ENCODE assay signal across 17 mouse cellular contexts in the genomic region with DNA sequence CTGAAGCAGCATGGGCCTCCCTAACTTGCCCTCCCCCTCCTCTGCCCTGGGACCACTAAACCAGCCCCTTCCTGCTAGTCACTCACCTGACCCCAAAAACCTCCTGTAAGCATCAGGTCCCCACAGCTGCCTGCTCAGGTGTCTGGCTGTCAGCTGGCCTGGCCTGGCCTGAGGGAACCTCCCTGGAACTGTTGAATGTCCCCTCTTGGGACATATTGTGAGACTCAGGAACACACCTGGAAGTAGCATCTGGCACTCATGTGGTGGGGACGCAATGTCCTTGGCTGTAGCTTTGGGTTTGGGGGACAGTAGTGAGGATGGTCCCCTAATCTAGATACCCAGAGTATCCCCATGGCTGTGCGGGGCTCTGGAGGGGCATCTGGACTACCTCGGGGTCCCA. TPM values are rescaled to one million over a fixed set of nuclear protein-coding genes. Genes with fewer than 3 reads are reported as not detected.
A peak's percentile ranks its signal among the peaks of the same experiment; 100 is the strongest.
DNase-seq lines count a peak whose midpoint lies in the region; TF ChIP-seq lines count a peak whose summit lies in the region.
"Had no signal": no experiment of that assay in that cellular context is flagged by ENCODE, and none has a peak within 500 bp of the region (broad histone marks: within the 10 kb centered on the region; RNA-seq: fewer than 3 reads in every experiment).

No protein-coding gene starts in this region.

- H3K4me3 ChIP-seq in heart, adult 2 months = no peak overlapping the region
- no peak overlapping the region for H3K4me3 ChIP-seq in left cerebral cortex, adult 2 months
- H3K4me3 ChIP-seq in cortical plate, adult 2 months (ENCODE audit: insufficient read depth, low read length) = no peak overlapping the region
- H3K4me3 ChIP-seq in macrophage (ENCODE audit: inconsistent target) = no peak overlapping the region
- H3K4me3 ChIP-seq: embryonic facial prominence, embryonic 15.5 days; forebrain, embryonic 12.5 days; intestine, embryonic 15.5 days; limb, embryonic 12.5 days had no signal

- TF ChIP-seq CTCF in heart, adult 2 months (IDR thresholded peaks at IDR 0.05) = no peak
- no peak for TF ChIP-seq CTCF in left cerebral cortex, adult 2 months (IDR thresholded peaks at IDR 0.05)
- TF ChIP-seq CTCF in cortical plate, adult 2 months (IDR thresholded peaks at IDR 0.05; ENCODE audit: extremely low read depth, insufficient read depth, low read length) = no peak

- peaks cover 5% of the 10 kb centered on the region for H3K4me1 ChIP-seq in heart, adult 2 months (ENCODE audit: control insufficient read depth, insufficient read depth, low read length)
- H3K4me1 ChIP-seq in cortical plate, adult 2 months (ENCODE audit: control insufficient read depth, insufficient read depth, low read length) = peaks cover 2% of the 10 kb centered on the region; the same call in 1 of the 2 replicates

- 0 out of 2 replicates have a peak, but pooled peaks have one; percentile 33 for TF ChIP-seq POLR2A in heart, adult 2 months (IDR thresholded peaks at IDR 0.05; ENCODE audit: insufficient read depth, low read depth, low read length)
- TF ChIP-seq POLR2A in cortical plate, adult 2 months (IDR thresholded peaks at IDR 0.05; ENCODE audit: extremely low read depth, insufficient read depth, low read length) = no peak

- no peaks in the 10 kb centered on the region for H3K36me3 ChIP-seq in heart, adult 2 months (ENCODE audit: control insufficient read depth, insufficient read depth, low read length)
- peaks cover 18% of the 10 kb centered on the region; the same call in 1 of the 2 replicates for H3K36me3 ChIP-seq in macrophage (ENCODE audit: inconsistent target)
- H3K36me3 ChIP-seq: forebrain, embryonic 12.5 days had no signal

- H3K9ac ChIP-seq in heart, adult 2 months (ENCODE audit: low read depth, low read length) = peak overlapping the region; percentile 24; the same call in 1 of the 2 replicates
- H3K9ac ChIP-seq: embryonic facial prominence, embryonic 15.5 days; forebrain, embryonic 12.5 days; hindbrain, embryonic 14.5 days; intestine, embryonic 15.5 days; limb, embryonic 12.5 days; lung, embryonic 14.5 days had no signal

- TF ChIP-seq EP300 in heart, adult 2 months (IDR thresholded peaks at IDR 0.05; ENCODE audit: insufficient read depth, low read depth, low read length) = peak; percentile 79; the same call in 1 of the 2 replicates

- peak overlapping the region; percentile 77 for H3K27ac ChIP-seq in heart, adult 2 months
- H3K27ac ChIP-seq in left cerebral cortex, adult 2 months = peak overlapping the region; percentile 55
- peak overlapping the region; percentile 85 for H3K27ac ChIP-seq in cortical plate, adult 2 months (ENCODE audit: insufficient read depth, low read length)
- peak overlapping the region; percentile 94 for H3K27ac ChIP-seq in macrophage
- H3K27ac ChIP-seq: embryonic facial prominence, embryonic 15.5 days; forebrain, embryonic 12.5 days; hindbrain, embryonic 14.5 days; intestine, embryonic 15.5 days; limb, embryonic 12.5 days had no signal

- no peaks in the 10 kb centered on the region for H3K79me2 ChIP-seq in heart, adult 2 months (replicated peaks; ENCODE audit: control insufficient read depth, insufficient read depth, low read length)
- H3K79me2 ChIP-seq in macrophage (ENCODE audit: inconsistent target) = peaks cover 12% of the 10 kb centered on the region

- intact Hi-C loops in heart, adult 2 months (cut with DNase I) = no loop called here
- intact Hi-C loops in left cerebral cortex, adult 2 months (cut with DNase I) = no loop called here
- intact Hi-C loops in left cerebral cortex, postnatal 25 days (cut with DNase I) = no loop called here

- no peak for DNase-seq in heart, adult 2 months
- DNase-seq in heart, adult 8-10 months (ENCODE audit: low spot score) = no peak
- DNase-seq in left cerebral cortex, adult 2 months (ENCODE audit: extremely low spot score in 1 of 2, low spot score in 2 of 2) = no peak
- DNase-seq in left cerebral cortex, postnatal 25 days (ENCODE audit: low spot score in 2 of 2) = no peak
- DNase-seq in kidney, postnatal 4 days = no peak
- DNase-seq: embryo, embryonic 11 days; retina, postnatal 1 day; thymus, adult 2 months had no signal

- whole genome bisulfite sequencing in heart, adult 2 months = 83% methylated on average over 3 of the region's 3 CpGs
- WGBS in macrophage (ENCODE audit: missing documents) = 90% methylated on average over 3 of the region's 3 CpGs

- H3K27me3 ChIP-seq in heart, adult 2 months (ENCODE audit: control insufficient read depth, insufficient read depth, low read length) = no peaks in the 10 kb centered on the region
- H3K27me3 ChIP-seq: embryonic facial prominence, embryonic 15.5 days; intestine, embryonic 15.5 days; limb, embryonic 12.5 days had no signal

RNA-seq across cellular contexts. Expression of a gene that starts 5.4 kb away (rescaled TPM):
- 10 to 100 TPM in 1 of 2 experiments, 1 to 10 TPM in 1; 8.9 to 18.6 TPM for total RNA-seq in heart, adult 2 months (2021)
- 15.2 and 36.2 TPM in 2 replicates for polyA plus RNA-seq in heart, adult 2 months (2012; rRNA removed)
- 10 to 100 TPM in 3 of 4 experiments, 1 to 10 TPM in 1; 7.9 to 23.0 (median 13.6) TPM for total RNA-seq in heart, adult 8-10 months (2022)
- 10 to 100 TPM; 19.5 to 20.7 TPM for total RNA-seq in left cerebral cortex, adult 2 months (2021)
- total RNA-seq in left cerebral cortex, postnatal 25 days (2021) = 10 to 100 TPM in 1 of 2 experiments, 1 to 10 TPM in 1; 9.5 to 12.2 TPM
- polyA plus RNA-seq in cortical plate, adult 2 months (2012; rRNA removed) = 31.4 and 35.1 TPM in 2 replicates
- 100 to 1,000 TPM in 2 of 26 experiments, 10 to 100 TPM in 24; 15.4 to 123 (median 72.6) TPM for total RNA-seq in macrophage (2018; cell fraction: chromatin; rRNA removed)
- 10 to 100 TPM in 15 of 26 experiments, 1 to 10 TPM in 11; 2.6 to 19.5 (median 12.0) TPM for total RNA-seq in macrophage (2018; cell fraction: cytosol; rRNA removed)
- total RNA-seq in macrophage (2018; cell fraction: nucleus; rRNA removed) = 10 to 100 TPM; 10.7 to 98.5 (median 44.3) TPM
- polyA plus RNA-seq in macrophage (2018) = 8.1 to 21.9 TPM (median 12.1 TPM) in 3 replicates

RNA-seq across cellular contexts. Expression of a gene that starts 25.8 kb away (rescaled TPM):
- total RNA-seq in heart, adult 2 months (2021) = not detected
- 0.15 and 0.16 TPM in 2 replicates for polyA plus RNA-seq in heart, adult 2 months (2012; rRNA removed)
- under 1 TPM in 2 of 4 experiments, not detected in 2; 0.16 to 0.49 TPM for total RNA-seq in heart, adult 8-10 months (2022)
- total RNA-seq in left cerebral cortex, adult 2 months (2021) = under 1 TPM; 0.77 to 0.82 TPM
- under 1 TPM; 0.80 to 0.83 TPM for total RNA-seq in left cerebral cortex, postnatal 25 days (2021)
- 1.1 TPM in 2 replicates for polyA plus RNA-seq in cortical plate, adult 2 months (2012; rRNA removed)
- total RNA-seq in macrophage (2018; cell fraction: chromatin; rRNA removed) = 100 to 1,000 TPM in 1 of 26 experiments, 10 to 100 TPM in 10, 1 to 10 TPM in 12, under 1 TPM in 3; 0.47 to 109 (median 5.8) TPM
- 10 to 100 TPM in 13 of 26 experiments, 1 to 10 TPM in 13; 1.1 to 78.6 (median 14.7) TPM for total RNA-seq in macrophage (2018; cell fraction: cytosol; rRNA removed)
- 100 to 1,000 TPM in 9 of 26 experiments, 10 to 100 TPM in 6, 1 to 10 TPM in 11; 3.4 to 198 (median 28.8) TPM for total RNA-seq in macrophage (2018; cell fraction: nucleus; rRNA removed)
- polyA plus RNA-seq in macrophage (2018) = 1.4 to 7.6 TPM (median 1.6 TPM) in 3 replicates
- polyA plus RNA-seq: forebrain, embryonic 12.5 days; hindbrain, embryonic 14.5 days; kidney, embryonic 14.5 days; limb, embryonic 12.5 days had no signal

RNA-seq across cellular contexts. Expression of a gene that starts 29.0 kb away (rescaled TPM):
- 10 to 100 TPM; 12.6 to 14.7 TPM for total RNA-seq in heart, adult 2 months (2021)
- polyA plus RNA-seq in heart, adult 2 months (2012; rRNA removed) = 21.5 and 29.0 TPM in 2 replicates
- total RNA-seq in heart, adult 8-10 months (2022) = 10 to 100 TPM; 12.5 to 14.4 (median 13.2) TPM
- 10 to 100 TPM; 20.0 to 20.4 TPM for total RNA-seq in left cerebral cortex, adult 2 months (2021)
- 10 to 100 TPM; 19.1 to 20.9 TPM for total RNA-seq in left cerebral cortex, postnatal 25 days (2021)
- 30.2 and 36.0 TPM in 2 replicates for polyA plus RNA-seq in cortical plate, adult 2 months (2012; rRNA removed)
- total RNA-seq in macrophage (2018; cell fraction: chromatin; rRNA removed) = 1 to 10 TPM in 15 of 26 experiments, under 1 TPM in 8, not detected in 3; 0.22 to 3.5 (median 1.3) TPM
- 1 to 10 TPM; 1.0 to 3.8 (median 2.1) TPM for total RNA-seq in macrophage (2018; cell fraction: cytosol; rRNA removed)
- total RNA-seq in macrophage (2018; cell fraction: nucleus; rRNA removed) = 1 to 10 TPM in 16 of 26 experiments, under 1 TPM in 10; 0.21 to 2.7 (median 1.2) TPM
- 1.2 to 1.7 TPM (median 1.6 TPM) in 3 replicates for polyA plus RNA-seq in macrophage (2018)

RNA-seq across cellular contexts. Expression of a gene that starts 29.2 kb away (rescaled TPM):
- 1 to 10 TPM; 6.0 to 7.4 TPM for total RNA-seq in heart, adult 2 months (2021)
- polyA plus RNA-seq in heart, adult 2 months (2012; rRNA removed) = 12.7 and 13.9 TPM in 2 replicates
- 1 to 10 TPM; 6.5 to 8.4 (median 7.1) TPM for total RNA-seq in heart, adult 8-10 months (2022)
- total RNA-seq in left cerebral cortex, adult 2 months (2021) = 100 to 1,000 TPM; 369 to 386 TPM
- 100 to 1,000 TPM; 298 to 350 TPM for total RNA-seq in left cerebral cortex, postnatal 25 days (2021)
- 265 and 282 TPM in 2 replicates for polyA plus RNA-seq in cortical plate, adult 2 months (2012; rRNA removed)
- total RNA-seq in macrophage (2018; cell fraction: chromatin; rRNA removed) = 100 to 1,000 TPM in 18 of 26 experiments, 10 to 100 TPM in 8; 21.9 to 301 (median 190) TPM
- 10 to 100 TPM; 19.1 to 88.9 (median 67.2) TPM for total RNA-seq in macrophage (2018; cell fraction: cytosol; rRNA removed)
- total RNA-seq in macrophage (2018; cell fraction: nucleus; rRNA removed) = 100 to 1,000 TPM in 16 of 26 experiments, 10 to 100 TPM in 10; 21.5 to 225 (median 122) TPM
- polyA plus RNA-seq in macrophage (2018) = 40.6 to 60.5 TPM (median 46.5 TPM) in 3 replicates

RNA-seq across cellular contexts. Expression of a gene that starts 39.7 kb away (rescaled TPM):
- total RNA-seq in heart, adult 2 months (2021) = 10 to 100 TPM; 44.6 to 49.1 TPM
- 26.8 and 40.7 TPM in 2 replicates for polyA plus RNA-seq in heart, adult 2 months (2012; rRNA removed)
- 10 to 100 TPM; 37.9 to 47.4 (median 45.7) TPM for total RNA-seq in heart, adult 8-10 months (2022)
- 10 to 100 TPM; 94.8 to 99.0 TPM for total RNA-seq in left cerebral cortex, adult 2 months (2021)
- 10 to 100 TPM; 88.0 to 95.9 TPM for total RNA-seq in left cerebral cortex, postnatal 25 days (2021)
- polyA plus RNA-seq in cortical plate, adult 2 months (2012; rRNA removed) = 176 and 182 TPM in 2 replicates
- 10 to 100 TPM; 13.2 to 34.3 (median 24.5) TPM for total RNA-seq in macrophage (2018; cell fraction: chromatin; rRNA removed)
- 10 to 100 TPM; 30.4 to 56.5 (median 42.0) TPM for total RNA-seq in macrophage (2018; cell fraction: cytosol; rRNA removed)
- total RNA-seq in macrophage (2018; cell fraction: nucleus; rRNA removed) = 10 to 100 TPM; 18.9 to 41.0 (median 29.8) TPM
- polyA plus RNA-seq in macrophage (2018) = 47.6 to 62.3 TPM (median 58.2 TPM) in 3 replicates
